Mouse (Mus musculus) forebrain, embryonic 10.5 days (tissue): ENCODE measurements around the gene 2010111I01Rik. TPM values are rescaled to one million over a fixed set of nuclear protein-coding genes. Genes with fewer than 3 reads are reported as not detected.
"Not testable (repeated sequence)": the region's sequence is repeated elsewhere in the genome, so short reads cannot be mapped to it uniquely, and the experiment has no call there.

Experiments used
- DNase-seq: peaks from one replicate; pipeline ENCODE4 v3.0.0-alpha.2; 2017; ENCODE audit warnings: low spot score; ENCODE audit errors: extremely low spot score
- H3K27ac ChIP-seq: fragments of 300-500 bp; sonication (generic); 2 replicates; pipeline ENCODE4 v1.5.1; 2016; ENCODE audit warnings: mild to moderate bottlenecking
- H3K27me3 ChIP-seq: fragments of 300-500 bp; sonication (generic); 2 replicates; pipeline ENCODE4 v1.6.1; 2016; ENCODE audit warnings: mild to moderate bottlenecking; ENCODE audit not compliant: poor library complexity, severe bottlenecking
- H3K36me3 ChIP-seq: fragments of 300-500 bp; sonication (generic); replicated peaks from 2 replicates; pipeline ENCODE4 v1.6.1; 2016; ENCODE audit warnings: mild to moderate bottlenecking, moderate library complexity
- H3K4me1 ChIP-seq: fragments of 300-500 bp; sonication (generic); 2 replicates; pipeline ENCODE4 v1.6.1; 2016
- H3K4me3 ChIP-seq: fragments of 300-500 bp; sonication (generic); 2 replicates; pipeline ENCODE4 v1.5.1; 2016; ENCODE audit warnings: mild to moderate bottlenecking, moderate library complexity
- H3K9me3 ChIP-seq: fragments of 300-500 bp; sonication (generic); 2 replicates; pipeline ENCODE4 v1.6.1; 2016; ENCODE audit warnings: mild to moderate bottlenecking, moderate library complexity
- WGBS: fragments of 180-500 bp; shearing (Covaris S2); methylation state at CpG from one replicate; pipeline ENCODE4 v1.1.7; 2016; 5-methylcytosine and 5-hydroxymethylcytosine counted together
- polyA plus RNA-seq: library from polyadenylated mRNA; unstranded; fragments of >200 nt; fragmentation: Nextera tagmentation; extraction: Ambion mirVana; gene quantifications from 2 replicates; pipeline ENCODE4 v1.2.1, GENCODE M21; 2016

Gene 2010111I01Rik
- polyA plus RNA-seq, 1 experiment from 2014 or later, result 45.6 TPM

- DNase-seq, result no peak
- H3K9me3 ChIP-seq, result no peaks in the 10 kb centered on the region
- H3K36me3 ChIP-seq, result no peaks in the 10 kb centered on the region
- no peaks in the 10 kb centered on the region for H3K27me3 ChIP-seq
- WGBS, result 84% methylated on average over 2 of the region's 2 CpGs
- H3K4me1 ChIP-seq, result peaks cover 25% of the 10 kb centered on the region
- no peak overlapping the region for H3K4me3 ChIP-seq
- no peak overlapping the region for H3K27ac ChIP-seq
Measured at GRCm38 (mm10) chr13:63232558-63232957, 267.9 kb downstream of the 2010111I01Rik start.

DNA sequence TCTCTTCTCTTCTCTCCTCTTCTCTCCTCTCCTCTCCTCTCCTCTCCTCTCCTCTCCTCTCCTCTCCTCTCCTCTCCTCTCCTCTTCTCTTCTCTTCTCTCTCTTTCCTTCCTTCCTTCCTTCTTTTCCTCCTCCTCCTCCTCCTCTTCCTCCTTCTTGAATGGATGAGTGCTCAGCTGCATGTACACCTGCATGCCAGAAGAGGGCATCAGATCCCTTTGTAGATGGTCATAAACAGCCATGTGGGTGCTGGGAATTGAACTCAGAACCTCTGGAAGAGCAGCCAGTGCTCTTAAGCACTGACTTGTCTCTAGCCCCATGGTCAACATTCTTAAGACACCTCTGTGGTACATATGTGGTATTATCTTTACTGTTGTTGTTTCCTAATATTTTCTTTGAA lies 269.8 kb downstream of the 2010111I01Rik start:
- not testable (repeated sequence) for H3K36me3 ChIP-seq, H3K4me3 ChIP-seq, H3K27ac ChIP-seq, H3K27me3 ChIP-seq, H3K9me3 ChIP-seq, DNase-seq
- peaks cover 38% of the 10 kb centered on the region for H3K4me1 ChIP-seq

- WGBS, result 94% methylated on average over 3 of the region's 3 CpGs
- DNase-seq, result no peak
- Histone ChIP-seq H3K36me3 (no peaks in the 10 kb centered on the region), H3K4me1 (peaks cover 48% of the 10 kb centered on the region), H3K9me3 (no peaks in the 10 kb centered on the region), H3K27ac (no peak overlapping the region), H3K4me3 (no peak overlapping the region), H3K27me3 (peaks cover 2% of the 10 kb centered on the region; the same call in 1 of the 2 replicates)
Measured at GRCm38 (mm10) chr13:63235551-63235950, 270.9 kb downstream of the 2010111I01Rik start.

DNA sequence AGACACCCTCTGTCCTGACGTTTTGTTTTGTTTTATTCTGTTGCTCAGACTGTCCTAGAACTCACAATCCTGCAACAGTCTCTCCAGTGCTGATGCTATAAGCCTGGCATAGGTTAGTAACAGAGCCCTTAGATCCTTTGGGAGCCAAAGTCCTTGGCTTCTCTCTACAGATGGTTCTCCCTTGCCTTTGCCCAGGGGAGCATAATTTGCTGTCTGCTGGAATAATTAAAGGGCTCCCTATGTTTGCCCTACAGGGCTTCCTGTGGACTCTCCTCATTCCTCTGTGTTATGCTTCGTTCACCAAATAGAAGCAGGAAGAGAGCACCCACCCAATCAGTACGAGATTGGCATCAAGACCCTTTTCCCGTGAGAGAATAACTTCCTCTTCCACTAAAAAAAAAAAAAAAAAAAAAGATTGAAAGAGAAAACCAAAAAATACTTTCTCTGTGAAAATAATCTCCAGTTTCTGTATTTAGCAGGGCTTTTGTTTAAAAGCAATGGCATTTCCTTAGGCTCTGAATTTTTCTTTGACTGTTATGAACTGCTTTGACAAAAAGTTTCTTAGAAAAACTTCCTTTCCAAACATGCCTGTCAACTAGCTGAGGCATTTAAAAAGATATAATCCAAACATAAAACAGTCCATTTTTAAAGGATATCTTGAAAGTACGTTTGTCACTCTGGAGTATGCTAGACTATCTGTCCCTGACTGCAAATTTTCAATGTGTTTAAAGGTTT lies 271.6 kb downstream of the 2010111I01Rik start:
- no peak for DNase-seq
- H3K27me3 ChIP-seq, result peaks cover 10% of the 10 kb centered on the region
- H3K9me3 ChIP-seq, result no peaks in the 10 kb centered on the region
- 62% methylated on average over 5 of the region's 5 CpGs for WGBS
- no peak overlapping the region for H3K27ac ChIP-seq
- H3K36me3 ChIP-seq, result no peaks in the 10 kb centered on the region
- peaks cover 49% of the 10 kb centered on the region for H3K4me1 ChIP-seq
- H3K4me3 ChIP-seq, result no peak overlapping the region

DNA sequence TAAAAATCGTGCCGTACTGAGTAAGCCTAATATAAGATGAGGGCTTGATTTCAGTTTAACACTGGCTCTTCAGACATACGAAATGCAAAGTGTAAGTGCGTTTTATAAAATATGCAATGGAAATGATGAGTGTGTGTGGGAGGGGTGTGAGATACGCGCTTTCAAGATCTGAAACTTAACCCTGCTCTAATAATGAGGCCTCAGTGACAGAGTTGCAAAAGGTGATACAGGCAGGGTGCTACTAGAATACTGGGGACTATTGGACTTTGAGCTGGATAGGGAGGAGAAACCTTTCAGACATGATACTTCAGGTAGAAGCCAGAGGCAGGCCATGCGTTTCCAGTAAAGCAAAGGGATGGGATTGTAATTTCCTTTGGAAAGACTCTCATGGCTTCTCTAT lies 273.4 kb downstream of the 2010111I01Rik start:
- Histone ChIP-seq H3K27ac (no peak overlapping the region), H3K36me3 (no peaks in the 10 kb centered on the region), H3K4me1 (peaks cover 54% of the 10 kb centered on the region), H3K27me3 (peaks cover 19% of the 10 kb centered on the region), H3K9me3 (no peaks in the 10 kb centered on the region), H3K4me3 (no peak overlapping the region)
- 95% methylated on average over 7 of the region's 7 CpGs for WGBS
- DNase-seq, result no peak

GRCm38 (mm10) chr13:63239301-63239804 lies 274.7 kb downstream of the 2010111I01Rik start:
- peaks cover 19% of the 10 kb centered on the region for H3K27me3 ChIP-seq
- WGBS, result 3% methylated on average over 11 of the region's 11 CpGs
- no peak for DNase-seq
- H3K4me1 ChIP-seq, result peaks cover 65% of the 10 kb centered on the region
- H3K9me3 ChIP-seq, result no peaks in the 10 kb centered on the region
- H3K36me3 ChIP-seq, result no peaks in the 10 kb centered on the region
- H3K27ac ChIP-seq, result peak overlapping the region; percentile 92
- peak overlapping the region; percentile 81 for H3K4me3 ChIP-seq

DNA sequence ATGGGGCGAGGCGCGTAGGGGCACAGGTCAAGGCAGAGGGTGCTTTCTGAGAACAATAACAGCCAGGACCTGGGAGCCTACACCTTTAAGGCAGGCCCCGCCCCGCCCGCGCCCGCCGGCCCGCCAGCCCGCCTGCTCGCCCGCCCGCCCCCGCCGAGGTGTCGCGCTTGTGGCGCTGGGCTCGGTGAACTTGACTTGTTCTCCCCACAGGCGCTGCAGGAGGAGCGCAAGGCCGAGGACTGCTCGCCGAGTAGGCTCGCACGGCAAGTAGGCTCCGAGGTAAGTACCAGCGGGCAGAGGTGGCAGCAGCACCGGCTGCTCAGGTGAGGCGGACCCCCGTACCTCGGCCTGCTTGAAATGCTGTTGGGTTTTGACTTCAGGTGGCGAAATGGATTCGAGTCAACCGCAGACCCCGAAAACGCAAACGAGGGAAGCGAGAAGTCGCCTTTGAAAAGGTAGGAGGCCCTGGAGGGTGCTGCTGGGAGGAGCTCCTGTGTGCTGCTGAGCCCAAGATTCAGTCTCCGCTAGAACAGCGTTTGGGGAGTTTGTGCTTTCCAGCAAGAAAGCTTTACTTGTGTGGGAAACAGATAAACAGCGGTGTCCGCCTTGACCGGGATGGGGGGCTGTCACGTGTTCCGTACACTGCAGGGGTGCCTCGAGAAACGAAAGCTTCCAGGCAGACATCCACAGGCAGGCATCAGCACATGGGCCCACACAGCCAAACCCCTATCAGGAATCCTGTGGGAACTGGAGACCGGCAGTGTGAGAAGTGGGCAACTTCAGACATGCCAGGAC lies 275.4 kb downstream of the 2010111I01Rik start:
- under 1% methylated on average over 51 of the region's 51 CpGs for WGBS
- Histone ChIP-seq H3K9me3 (no peaks in the 10 kb centered on the region), H3K4me1 (peaks cover 72% of the 10 kb centered on the region)

DNA sequence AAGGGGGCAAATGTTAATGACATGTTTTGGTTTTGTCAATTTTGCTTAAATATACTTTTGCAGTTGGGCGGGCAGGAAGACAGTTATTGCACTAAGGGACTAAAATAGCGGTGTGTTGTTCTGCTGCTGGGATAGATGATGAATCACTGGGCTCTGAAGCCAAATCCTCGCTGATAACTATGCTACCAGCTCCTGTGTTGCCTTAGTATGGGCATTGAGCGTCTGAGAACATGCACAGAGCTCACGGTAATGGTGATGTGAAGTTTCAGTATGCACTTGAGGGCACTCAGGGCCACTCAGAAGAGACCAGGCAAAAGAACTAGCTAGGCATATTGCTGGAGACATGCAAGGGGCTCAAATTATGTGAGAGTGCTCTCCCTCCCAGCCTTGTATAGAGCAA lies 276.1 kb downstream of the 2010111I01Rik start:
- H3K27ac ChIP-seq, result peak overlapping the region; percentile 92; the same call in 1 of the 2 replicates
- DNase-seq, result no peak
- WGBS, result 71% methylated on average over 5 of the region's 5 CpGs
- peaks cover 19% of the 10 kb centered on the region for H3K27me3 ChIP-seq
- H3K36me3 ChIP-seq, result no peaks in the 10 kb centered on the region
- H3K4me1 ChIP-seq, result peaks cover 75% of the 10 kb centered on the region
- H3K9me3 ChIP-seq, result no peaks in the 10 kb centered on the region
- H3K4me3 ChIP-seq, result peak overlapping the region; percentile 81

More for the DNA sequence above, 275.4 kb downstream of the 2010111I01Rik start:
- Histone ChIP-seq H3K27ac (peak overlapping the region; percentile 92), H3K36me3 (no peaks in the 10 kb centered on the region), H3K27me3 (peaks cover 19% of the 10 kb centered on the region), H3K4me3 (peak overlapping the region; percentile 81)
- peak; percentile 71 for DNase-seq

- H3K27ac ChIP-seq, result no peak overlapping the region
- no peaks in the 10 kb centered on the region for H3K36me3 ChIP-seq
- peak overlapping the region; percentile 16; the same call in 1 of the 2 replicates for H3K4me3 ChIP-seq
- H3K9me3 ChIP-seq, result no peaks in the 10 kb centered on the region
- peaks cover 19% of the 10 kb centered on the region for H3K27me3 ChIP-seq
- 89% methylated on average over 3 of the region's 3 CpGs for WGBS
- no peak for DNase-seq
- H3K4me1 ChIP-seq, result peaks cover 73% of the 10 kb centered on the region
Measured at GRCm38 (mm10) chr13:63241665-63242064, 277.0 kb downstream of the 2010111I01Rik start.

GRCm38 (mm10) chr13:63242401-63243192 lies 277.9 kb downstream of the 2010111I01Rik start:
- WGBS, result 85% methylated on average over 10 of the region's 10 CpGs
- Histone ChIP-seq H3K36me3 (no peaks in the 10 kb centered on the region), H3K27ac (no peak overlapping the region), H3K9me3 (no peaks in the 10 kb centered on the region), H3K4me3 (no peak overlapping the region), H3K27me3 (peaks cover 19% of the 10 kb centered on the region), H3K4me1 (peaks cover 73% of the 10 kb centered on the region)
- DNase-seq, result no peak

DNA sequence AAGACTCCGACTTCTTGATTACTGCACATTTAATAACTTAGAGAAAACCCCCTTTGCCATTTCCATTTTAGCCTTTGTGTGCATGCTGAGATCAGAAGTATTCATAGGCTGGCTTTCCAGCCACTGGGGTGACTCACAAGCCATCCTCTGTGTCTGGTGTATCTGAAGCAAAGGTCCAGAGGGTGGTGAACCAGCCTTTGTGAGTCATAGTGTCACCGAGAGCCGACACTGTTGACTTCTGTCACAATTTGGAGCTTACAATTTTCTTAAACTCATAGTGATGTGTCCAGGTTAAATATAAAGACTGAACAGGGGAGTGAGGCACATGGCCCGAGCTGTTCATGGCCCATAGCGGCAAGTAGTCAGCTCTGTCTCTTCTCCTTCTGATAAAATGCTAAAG lies 278.9 kb downstream of the 2010111I01Rik start:
- Histone ChIP-seq H3K27ac (no peak overlapping the region), H3K4me3 (no peak overlapping the region), H3K36me3 (no peaks in the 10 kb centered on the region), H3K4me1 (peaks cover 70% of the 10 kb centered on the region), H3K9me3 (no peaks in the 10 kb centered on the region), H3K27me3 (peaks cover 19% of the 10 kb centered on the region)
- WGBS, result 93% methylated on average over 5 of the region's 5 CpGs
- no peak for DNase-seq

- no peak overlapping the region; the same call in 1 of the 2 replicates for H3K27ac ChIP-seq
- no peak for DNase-seq
- H3K4me3 ChIP-seq, result no peak overlapping the region
Measured at GRCm38 (mm10) chr13:63244425-63244824, 279.7 kb downstream of the 2010111I01Rik start.

More at GRCm38 (mm10) chr13:63244425-63244824, 279.7 kb downstream of the 2010111I01Rik start:
- Histone ChIP-seq H3K9me3 (no peaks in the 10 kb centered on the region), H3K4me1 (peaks cover 61% of the 10 kb centered on the region), H3K27me3 (peaks cover 19% of the 10 kb centered on the region), H3K36me3 (no peaks in the 10 kb centered on the region)
- WGBS, result 65% methylated on average over 3 of the region's 3 CpGs
